Mouse (Mus musculus): ENCODE data around the gene Rnf11.

- TF ChIP-seq CTCF (IDR thresholded peaks at IDR 0.05; ENCODE audit: extremely low read depth, insufficient read length, insufficient replicate concordance, low read depth, low read length) (no peak), POLR2A (IDR thresholded peaks at IDR 0.05; ENCODE audit: low read depth, low read length) (no peak)
These were observed 51.7 kb downstream of the Rnf11 start for GRCm38 (mm10) chr4:109432668-109433375.

Measured in small intestine, adult 2 months (tissue).